ENCODE assay signal across 22 mouse cellular contexts in the genomic region with DNA sequence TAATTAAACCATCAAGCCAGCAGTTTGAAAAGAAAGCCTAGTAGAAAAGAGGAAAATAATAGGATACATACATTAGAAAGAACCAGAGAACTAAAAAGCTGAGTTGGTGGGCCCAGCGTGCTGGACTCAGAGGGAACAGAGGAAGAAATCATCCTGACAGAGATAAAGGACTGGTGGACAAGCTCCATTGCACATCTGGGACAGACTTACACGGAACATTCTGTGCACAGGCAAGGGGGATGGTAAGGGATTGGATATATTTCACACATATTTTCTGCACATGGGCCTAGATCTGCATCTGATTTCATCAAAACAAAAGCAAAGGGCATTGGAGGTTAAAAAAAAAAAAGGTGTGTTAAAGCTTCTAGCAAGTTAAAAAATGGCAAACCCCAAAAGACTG.
DNase-seq lines count a peak whose midpoint lies in the region; ATAC-seq lines count a peak whose summit lies in the region.
"Had no signal": no experiment of that assay in that cellular context is flagged by ENCODE, and none has a peak within 500 bp of the region (broad histone marks: within the 10 kb centered on the region; RNA-seq: fewer than 3 reads in every experiment).

No protein-coding gene starts in this region.

- H3K4me3 ChIP-seq in midbrain, embryonic 12.5 days: no peak overlapping the region
- no peak overlapping the region for H3K4me3 ChIP-seq in midbrain, embryonic 15.5 days
- H3K4me3 ChIP-seq in hindbrain, embryonic 16.5 days (ENCODE audit: low read length): no peak overlapping the region
- H3K4me3 ChIP-seq: forebrain, embryonic 13.5 days; gastrocnemius, adult 2 months; heart, embryonic 15.5 days; left cerebral cortex, adult 2 months; liver, embryonic 13.5 days had no signal

- H3K4me2 ChIP-seq in midbrain, embryonic 12.5 days (replicated peaks): no peak overlapping the region
- no peak overlapping the region for H3K4me2 ChIP-seq in midbrain, embryonic 15.5 days
- H3K4me2 ChIP-seq in hindbrain, embryonic 16.5 days (ENCODE audit: low read length): no peak overlapping the region
- H3K4me2 ChIP-seq: forebrain, embryonic 13.5 days; heart, embryonic 15.5 days; liver, embryonic 13.5 days had no signal

- DNase-seq in kidney, adult 18-20 months: peak; percentile 16
- no peak for DNase-seq in kidney, postnatal 4 days
- DNase-seq in retina, postnatal 1 day: peak; percentile 44
- DNase-seq in urinary bladder, adult 18-20 months (ENCODE audit: low spot score in 2 of 2): no peak
- DNase-seq: B cell, adult 2 months; cerebellum, adult 11-12 months; gastrocnemius, adult 2 months; heart, postnatal 36 days; layer of hippocampus, adult 9-11 months; liver, embryonic 13.5 days; lung, adult 2 months; lung, postnatal 14 days; thymus, postnatal 25 days had no signal

- no peaks in the 10 kb centered on the region for H3K36me3 ChIP-seq in midbrain, embryonic 12.5 days
- H3K36me3 ChIP-seq in midbrain, embryonic 15.5 days (replicated peaks): no peaks in the 10 kb centered on the region
- H3K36me3 ChIP-seq in hindbrain, embryonic 16.5 days (ENCODE audit: control insufficient read depth, insufficient read depth, low read length): no peaks in the 10 kb centered on the region
- H3K36me3 ChIP-seq: G1E; heart, embryonic 15.5 days; liver, embryonic 13.5 days had no signal

- no peak; the same call in 1 of the 2 replicates for ATAC-seq in midbrain, embryonic 12.5 days (ENCODE audit: low FRiP score, low read depth)
- no peak for ATAC-seq in midbrain, embryonic 15.5 days (replicated peaks)
- ATAC-seq in hindbrain, embryonic 16.5 days: peak; percentile 25; the same call in 1 of the 2 replicates
- ATAC-seq: Patski had no signal

- no peak overlapping the region for H3K9ac ChIP-seq in midbrain, embryonic 12.5 days (replicated peaks)
- no peak overlapping the region for H3K9ac ChIP-seq in midbrain, embryonic 15.5 days
- no peak overlapping the region for H3K9ac ChIP-seq in hindbrain, embryonic 16.5 days (ENCODE audit: low read depth, low read length)
- H3K9ac ChIP-seq: forebrain, embryonic 13.5 days; heart, embryonic 15.5 days; liver, embryonic 13.5 days had no signal

- H3K4me1 ChIP-seq in midbrain, embryonic 12.5 days: peaks cover 23% of the 10 kb centered on the region
- H3K4me1 ChIP-seq in midbrain, embryonic 15.5 days: peaks cover 3% of the 10 kb centered on the region; the same call in 1 of the 2 replicates
- H3K4me1 ChIP-seq in hindbrain, embryonic 16.5 days (ENCODE audit: control insufficient read depth, insufficient read depth, low read depth, low read length): no peaks in the 10 kb centered on the region
- H3K4me1 ChIP-seq: heart, embryonic 15.5 days; liver, embryonic 13.5 days had no signal

- H3K27ac ChIP-seq in midbrain, embryonic 12.5 days (replicated peaks): peak overlapping the region; percentile 16; the same call in 1 of the 2 replicates
- H3K27ac ChIP-seq in midbrain, embryonic 15.5 days: no peak overlapping the region
- H3K27ac ChIP-seq in hindbrain, embryonic 16.5 days (ENCODE audit: low read depth, low read length): no peak overlapping the region
- H3K27ac ChIP-seq: forebrain, embryonic 13.5 days; gastrocnemius, adult 2 months; heart, embryonic 15.5 days; left cerebral cortex, adult 2 months; liver, embryonic 13.5 days had no signal

- H3K27me3 ChIP-seq in midbrain, embryonic 12.5 days: peaks cover 6% of the 10 kb centered on the region; the same call in 1 of the 2 replicates
- H3K27me3 ChIP-seq in midbrain, embryonic 15.5 days (replicated peaks): 0 out of 2 replicates have a peak, but pooled peaks cover 3% of the 10 kb centered on the region
- no peaks in the 10 kb centered on the region for H3K27me3 ChIP-seq in hindbrain, embryonic 16.5 days (replicated peaks; ENCODE audit: control insufficient read depth, insufficient read depth, low read length)
- H3K27me3 ChIP-seq: CH12.LX; forebrain, embryonic 13.5 days; heart, embryonic 15.5 days; liver, embryonic 13.5 days; Patski had no signal

- no peaks in the 10 kb centered on the region for H3K9me3 ChIP-seq in midbrain, embryonic 12.5 days
- no peaks in the 10 kb centered on the region for H3K9me3 ChIP-seq in midbrain, embryonic 15.5 days
- no peaks in the 10 kb centered on the region for H3K9me3 ChIP-seq in hindbrain, embryonic 16.5 days (ENCODE audit: control insufficient read depth, low read length)
- H3K9me3 ChIP-seq: forebrain, embryonic 13.5 days; heart, embryonic 15.5 days; liver, embryonic 13.5 days had no signal

- WGBS in midbrain, embryonic 12.5 days: 29% methylated on average over 2 of the region's 2 CpGs
- whole genome bisulfite sequencing in midbrain, embryonic 15.5 days: 19% methylated on average over 2 of the region's 2 CpGs
- WGBS in hindbrain, embryonic 16.5 days: 24% methylated on average over 2 of the region's 2 CpGs

Comparison
In these comparisons a context has a peak if more than half of its experiments do, and no peak if none do; other contexts are left out.
1. DNase-seq: peak in kidney, adult 18-20 months (single experiment) and retina, postnatal 1 day (single experiment); none in kidney, postnatal 4 days (0 of 2) and urinary bladder, adult 18-20 months (0 of 2).